Mouse (Mus musculus): ENCODE data around the gene Ptpn1.

Ptpn1 gene

DNA sequence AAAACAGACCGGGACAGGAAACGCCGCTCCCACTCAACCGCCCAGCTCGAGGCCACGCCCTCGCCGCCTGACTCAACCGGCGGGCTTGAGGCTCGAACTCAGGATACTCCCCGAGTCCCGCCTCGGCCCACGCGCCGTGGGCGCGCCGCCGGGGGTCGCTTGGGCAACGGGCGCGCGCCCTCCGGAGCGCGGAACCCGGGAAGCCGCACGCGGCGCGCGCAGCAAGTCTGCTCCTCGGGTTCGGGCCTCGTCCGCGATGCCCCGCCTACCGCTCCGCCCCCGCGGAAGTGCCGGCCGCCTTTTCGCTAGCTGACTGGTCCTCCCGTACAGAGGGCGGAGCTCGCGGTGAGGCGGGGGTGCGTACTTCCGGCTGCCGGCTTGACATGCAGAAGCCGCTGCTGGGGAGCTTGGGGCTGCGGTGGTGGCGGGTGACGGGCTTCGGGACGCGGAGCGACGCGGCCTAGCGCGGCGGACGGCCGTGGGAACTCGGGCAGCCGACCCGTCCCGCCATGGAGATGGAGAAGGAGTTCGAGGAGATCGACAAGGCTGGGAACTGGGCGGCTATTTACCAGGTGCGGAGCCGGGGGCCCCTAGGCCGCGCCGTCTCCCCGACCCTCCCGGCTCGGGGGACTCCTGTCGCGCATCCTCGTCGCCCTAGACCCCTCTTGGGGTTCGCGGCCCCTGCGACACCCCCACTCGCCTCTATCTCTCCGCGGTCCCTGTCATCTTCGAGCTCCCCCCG, at the start of gene Ptpn1:
TSS of gene Ptpn1 (plus strand) at position 73 of the 742 bp plus-strand sequence.
- peak; percentile 97 for DNase-seq

DNA sequence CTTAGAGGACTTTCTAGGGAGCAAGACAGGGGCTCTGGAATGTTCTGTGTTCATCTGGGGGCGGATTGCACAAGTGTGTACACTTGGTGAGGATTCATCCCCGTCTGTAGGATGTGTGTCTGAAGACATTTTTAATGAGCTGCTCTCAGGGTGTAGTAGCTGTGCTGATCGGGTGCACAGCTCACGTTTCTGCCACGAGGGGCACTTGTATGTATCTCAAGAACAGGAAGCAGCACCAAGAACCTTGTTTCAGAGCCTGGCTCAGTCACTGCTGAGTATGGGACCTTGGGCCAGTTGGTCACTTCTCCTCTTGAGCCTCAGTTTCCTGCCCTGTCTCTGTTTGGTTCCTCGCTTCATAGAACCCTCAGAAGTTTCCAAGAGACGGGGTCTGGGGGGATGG, 45.4 kb upstream of the Ptpn1 start:
- DNase-seq, result no peak

DNA sequence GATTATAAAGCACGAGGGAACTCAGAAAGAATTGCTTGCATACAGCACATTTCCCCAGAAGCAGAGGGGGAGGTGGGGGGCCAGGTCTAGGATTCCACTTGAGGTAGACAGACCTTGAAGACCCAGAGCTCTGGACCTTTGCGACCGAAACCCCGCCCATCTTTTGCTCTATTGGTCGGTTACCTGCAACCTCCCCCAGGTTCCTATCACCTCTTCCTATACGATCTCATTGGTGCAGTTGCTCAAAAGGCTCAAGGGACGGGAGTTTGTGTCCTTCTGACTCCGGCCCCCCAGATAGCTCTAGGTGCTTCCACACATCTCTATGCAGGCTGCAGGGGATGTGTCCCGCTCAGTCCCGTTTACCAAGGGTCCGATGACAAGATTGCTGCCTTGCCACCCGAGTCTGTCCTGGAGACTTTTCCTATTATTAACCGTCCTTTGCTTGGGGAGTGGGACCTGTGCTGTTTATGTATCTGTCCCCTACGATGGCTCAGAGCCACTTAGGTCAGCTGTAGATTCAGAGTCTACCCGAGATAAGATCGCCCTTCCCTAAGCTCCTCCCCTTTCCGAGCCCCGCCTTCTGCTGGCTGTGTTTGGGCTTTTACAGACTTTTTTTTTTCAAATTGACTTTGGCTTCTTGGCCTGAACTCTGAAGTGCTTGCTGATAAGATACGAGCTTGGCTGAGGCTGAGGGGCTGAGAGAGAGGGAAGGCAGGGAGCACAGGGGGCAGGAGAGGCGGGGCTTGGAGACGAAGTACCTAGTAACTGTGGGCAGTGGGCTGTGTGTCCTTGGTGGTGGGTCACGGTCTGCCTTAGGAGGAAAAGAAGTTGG, 44.1 kb upstream of the Ptpn1 start:
- peak; percentile 37 for DNase-seq

DNA sequence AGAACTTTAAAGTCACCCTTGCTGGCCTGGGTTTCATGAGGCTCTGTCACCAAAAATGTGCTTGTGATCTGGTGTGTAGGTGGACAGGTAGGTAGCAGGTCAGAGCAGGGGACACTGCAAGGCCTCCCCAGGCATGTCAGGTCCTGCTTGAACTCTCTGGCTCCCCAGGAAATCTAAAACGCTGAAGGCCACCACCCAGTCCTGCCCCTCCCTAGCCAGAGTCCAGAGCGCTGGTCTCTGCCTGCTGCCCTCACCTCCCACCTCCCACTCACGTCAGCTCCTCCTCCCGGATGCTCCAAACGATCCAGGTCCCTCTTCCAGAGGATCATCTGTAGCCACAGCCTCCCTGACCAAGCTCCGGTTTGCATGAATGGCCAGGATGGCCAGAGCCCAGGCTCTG, 43.0 kb upstream of the Ptpn1 start:
- no peak for DNase-seq

DNA sequence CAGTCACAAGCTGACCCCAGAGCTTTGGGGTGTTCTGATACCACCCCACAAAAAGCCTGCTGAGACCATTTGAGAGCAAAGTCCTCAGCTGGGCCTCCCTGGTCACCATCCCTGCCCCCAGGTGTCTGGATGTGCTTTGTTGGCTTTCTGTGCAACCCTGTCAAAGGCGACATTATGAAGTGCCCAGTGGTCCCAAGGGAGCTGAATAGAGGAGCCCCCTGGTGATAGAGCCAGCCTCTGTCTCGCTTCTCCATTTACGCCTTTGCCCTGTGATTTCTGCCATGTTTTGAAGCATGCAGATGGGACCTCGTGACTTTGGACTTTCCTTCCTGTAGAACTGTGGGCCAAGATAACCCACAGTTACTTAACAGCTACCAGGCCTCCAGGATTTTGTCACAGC, 42.0 kb upstream of the Ptpn1 start:
- no peak for DNase-seq

DNA sequence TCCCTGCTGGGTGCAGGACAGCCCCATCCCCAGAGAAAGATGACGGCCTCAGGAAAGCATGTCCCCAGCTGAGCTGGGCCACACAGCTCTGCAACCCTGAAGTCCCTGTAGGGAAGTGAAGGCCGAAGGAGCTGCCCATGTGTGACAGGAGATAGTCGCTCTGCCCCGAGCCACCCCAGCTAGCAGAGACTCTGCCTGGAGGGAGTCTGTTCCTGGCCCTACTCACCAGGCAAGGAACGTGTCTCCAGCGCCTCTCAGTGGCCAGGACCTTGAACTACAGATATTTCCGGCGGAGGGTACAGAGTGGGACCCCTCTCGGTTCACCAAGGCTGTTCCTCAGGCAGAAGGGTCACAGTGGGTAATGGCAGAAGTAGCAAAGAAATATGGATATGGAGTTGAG, 39.9 kb upstream of the Ptpn1 start:
- DNase-seq, result peak; percentile 65

DNA sequence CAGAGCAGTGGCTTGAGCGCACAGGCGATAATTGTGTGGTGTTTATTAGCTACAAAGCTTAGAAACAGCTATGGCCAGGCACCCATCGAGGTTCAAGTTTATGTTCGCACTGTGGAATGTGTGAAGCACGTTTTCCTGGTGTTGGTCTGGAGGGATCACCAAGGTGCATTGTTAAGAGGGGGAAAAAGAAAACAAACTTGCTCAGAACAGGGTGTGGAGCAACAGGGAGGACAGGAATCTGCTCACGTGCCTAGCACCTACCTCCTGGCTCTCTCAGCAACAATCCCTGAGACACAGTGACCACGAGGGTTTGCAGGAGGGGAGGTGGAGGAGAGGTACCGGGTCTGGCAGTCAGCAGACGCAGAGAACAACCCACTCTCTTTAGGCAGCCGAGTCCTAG, 38.2 kb upstream of the Ptpn1 start:
- DNase-seq, result no peak

DNA sequence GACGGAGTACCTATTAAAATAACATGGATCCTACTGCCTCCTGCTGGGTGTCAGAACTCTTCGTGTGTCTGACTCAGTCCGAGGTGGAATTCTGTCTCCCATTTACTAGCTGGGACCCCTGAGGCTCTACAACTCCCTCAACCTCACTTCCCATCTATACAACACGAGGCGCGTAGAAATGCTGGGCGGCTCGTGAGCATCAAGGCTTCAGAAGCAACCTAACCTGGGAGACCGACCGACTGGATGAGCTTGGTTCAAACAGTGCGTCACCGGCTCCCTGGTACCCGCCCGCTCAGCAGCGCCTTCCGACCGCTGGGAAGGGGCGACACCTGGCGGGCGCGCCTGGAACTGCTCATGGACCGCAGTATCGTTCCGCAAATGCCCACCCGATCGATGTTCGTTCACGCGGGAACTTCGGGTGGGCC, 36.9 kb upstream of the Ptpn1 start:
- peak; percentile 86 for DNase-seq

DNA sequence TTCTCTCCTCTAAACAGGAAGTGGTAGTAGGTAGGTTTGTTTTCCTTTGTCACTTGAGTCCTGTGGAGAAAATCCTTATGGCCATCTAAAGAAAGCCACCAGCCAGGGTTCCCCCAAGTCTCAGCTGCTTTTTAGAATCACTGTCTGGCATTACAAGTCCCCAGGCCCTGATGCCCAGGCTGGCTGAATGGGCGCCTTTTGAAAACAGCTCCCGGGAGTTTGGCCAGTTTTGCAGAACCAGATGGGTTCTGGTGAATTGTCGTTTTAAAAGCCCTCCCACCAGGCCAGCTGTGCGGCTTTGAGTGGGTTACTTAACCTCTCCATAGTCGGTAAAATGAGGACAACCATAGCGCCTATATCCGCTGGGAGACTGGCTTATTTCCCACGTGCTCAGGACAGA, 34.0 kb upstream of the Ptpn1 start:
- no peak for DNase-seq

DNA sequence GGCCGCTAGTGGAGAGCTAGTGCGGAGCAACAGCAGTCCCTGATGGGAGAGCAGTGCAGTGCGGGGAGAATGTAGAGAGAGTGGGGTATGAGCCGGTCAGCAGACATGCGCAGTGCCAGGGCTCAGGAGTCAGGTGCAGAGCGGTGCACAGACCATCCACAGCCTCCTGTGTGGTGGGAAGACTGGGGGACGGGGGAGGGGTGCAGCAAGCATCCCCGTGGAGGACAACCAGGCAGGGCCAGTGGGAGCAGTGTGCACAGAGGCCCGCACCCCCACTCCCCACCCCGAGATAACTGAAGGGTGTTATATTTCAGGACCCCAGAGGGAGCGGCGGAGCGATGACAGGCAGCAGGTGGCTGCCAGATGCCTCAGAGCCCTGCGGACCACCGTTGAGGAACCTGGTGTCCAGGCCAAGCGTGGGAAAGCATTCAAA, 31.9 kb upstream of the Ptpn1 start:
- DNase-seq, result peak; percentile 64

DNA sequence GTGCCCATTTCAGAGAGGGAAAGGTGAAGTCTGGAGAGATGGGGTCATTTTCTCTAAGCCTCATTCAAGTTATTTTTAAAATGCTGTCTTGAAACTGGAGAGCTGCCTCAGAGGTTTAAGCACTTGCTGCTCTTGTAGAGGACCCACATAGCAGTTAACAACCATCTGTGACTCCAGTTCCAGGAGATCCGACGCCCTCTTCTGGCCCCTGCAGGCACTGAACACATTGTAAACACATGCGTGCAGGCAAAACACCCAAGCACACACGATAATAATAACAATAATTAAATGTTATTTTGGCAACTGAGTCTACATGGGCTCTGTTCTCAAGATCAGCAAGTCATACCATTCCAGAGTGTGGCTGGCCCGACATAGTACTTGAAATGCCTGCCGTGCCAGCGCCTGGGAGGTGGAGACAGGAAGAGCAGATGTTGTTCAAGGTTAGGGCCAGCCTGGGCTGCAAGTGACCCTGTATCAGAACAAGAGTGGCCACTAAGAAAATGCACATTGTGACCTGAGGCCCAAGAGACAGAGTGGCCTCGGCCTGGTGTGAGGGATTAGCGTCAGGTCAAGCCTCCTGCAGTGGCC, 29.6 kb upstream of the Ptpn1 start:
- DNase-seq, result no peak

DNA sequence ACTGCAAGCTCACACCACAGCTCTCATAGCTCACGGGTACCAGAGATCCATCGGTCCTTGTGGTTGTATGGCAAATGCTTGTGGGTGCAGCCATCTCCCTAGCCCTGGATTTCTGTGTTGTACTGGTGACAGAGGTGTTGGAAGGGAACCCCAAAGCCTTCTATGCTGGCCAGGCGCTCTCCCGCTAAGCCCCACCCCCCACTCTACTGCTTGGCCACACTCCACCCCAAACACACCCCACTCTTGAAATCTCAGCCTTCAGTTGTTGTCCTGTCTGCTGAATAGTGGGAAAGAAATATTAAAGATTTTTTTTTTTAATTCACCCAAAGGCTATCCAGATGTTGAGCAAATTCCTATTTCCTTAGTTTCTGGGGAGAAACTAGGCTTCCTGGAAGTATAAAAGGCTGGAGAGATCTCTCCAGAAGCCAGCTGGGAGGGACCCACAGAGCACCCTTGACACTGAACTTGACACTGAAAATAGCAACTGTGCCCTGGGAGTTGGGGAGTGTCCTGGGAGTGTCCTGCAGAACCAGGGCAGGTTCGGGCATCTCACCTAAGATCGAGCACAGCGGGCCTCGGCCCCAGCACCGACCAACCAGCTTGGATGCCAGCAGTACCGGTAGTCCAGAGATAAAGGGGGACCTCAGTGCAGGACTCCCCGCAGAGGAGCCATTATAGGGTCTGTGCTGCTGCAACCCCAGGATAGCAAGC, 28.5 kb upstream of the Ptpn1 start:
- no peak for DNase-seq

DNA sequence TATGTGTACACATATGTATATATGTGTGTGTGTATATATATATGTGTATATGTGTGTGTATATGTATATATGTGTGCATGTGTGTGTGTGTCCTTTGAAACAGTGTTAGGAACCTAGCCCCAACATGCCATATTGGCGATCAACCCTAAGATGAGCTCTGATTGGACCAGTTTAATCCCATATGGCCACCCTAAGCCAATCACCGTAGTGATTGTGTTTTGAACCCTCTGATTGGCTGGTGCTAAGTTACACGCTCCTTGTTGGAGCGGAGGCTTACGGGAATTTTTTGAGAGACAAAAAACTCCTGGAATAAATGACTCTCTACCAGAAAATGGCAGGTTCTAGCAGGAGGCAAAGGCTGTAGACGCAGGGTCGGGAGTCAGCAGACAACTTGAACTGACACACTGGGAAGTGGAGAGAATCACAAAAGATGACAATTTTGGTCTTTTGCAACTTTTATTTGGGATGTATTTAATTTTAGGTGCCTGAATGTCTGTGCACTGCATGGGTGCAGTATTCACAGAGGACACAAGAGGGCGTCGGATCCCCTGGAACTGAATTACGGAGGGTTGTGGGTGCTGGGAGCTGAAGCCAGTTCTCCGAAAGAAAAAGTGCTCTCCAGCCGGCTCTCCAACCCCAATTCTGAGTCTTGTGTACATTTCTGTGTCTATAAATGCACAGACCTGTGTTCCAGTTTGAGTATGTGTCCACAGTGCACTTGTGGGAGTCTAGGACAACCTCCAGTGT, 27.1 kb upstream of the Ptpn1 start:
- DNase-seq, result no peak

DNA sequence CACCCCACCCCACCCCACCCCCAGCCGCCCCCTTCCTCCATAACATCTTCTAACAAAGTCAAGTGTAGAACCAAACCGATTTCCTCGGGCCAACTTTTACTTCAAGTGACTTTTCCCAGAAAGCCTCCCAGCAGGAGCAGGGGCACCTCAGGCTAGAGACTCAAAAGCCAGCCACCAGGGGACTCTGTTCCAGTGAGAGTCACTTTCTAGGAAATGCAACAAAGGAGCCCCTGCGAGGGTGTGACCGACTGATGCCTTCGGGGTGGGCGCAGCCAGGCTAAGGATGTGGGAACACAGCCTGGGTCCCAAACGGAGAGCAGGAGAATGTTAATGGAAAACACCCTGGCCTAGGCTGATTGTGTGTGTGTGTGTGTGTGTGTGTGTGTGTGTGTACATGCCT, 26.3 kb upstream of the Ptpn1 start:
- DNase-seq, result no peak

DNA sequence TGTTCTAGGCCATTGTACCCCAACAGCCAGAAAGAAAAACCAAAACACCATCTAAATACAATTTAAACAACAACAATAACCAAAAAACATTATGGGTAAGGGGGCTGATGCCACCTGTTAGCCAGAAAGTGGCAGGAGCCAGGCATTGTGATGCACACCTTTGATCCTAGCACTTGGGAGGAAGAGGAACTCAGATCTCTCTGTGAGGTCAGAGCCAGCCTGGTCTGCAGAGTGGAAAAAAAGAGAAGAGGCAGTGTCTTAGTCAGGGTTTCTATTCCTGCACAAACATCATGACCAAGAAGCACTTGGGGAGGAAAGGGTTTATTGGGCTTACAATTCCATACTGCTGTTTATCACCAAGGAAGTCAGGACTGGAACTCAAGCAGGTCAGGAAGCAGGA, 25.1 kb upstream of the Ptpn1 start:
- DNase-seq, result no peak

DNA sequence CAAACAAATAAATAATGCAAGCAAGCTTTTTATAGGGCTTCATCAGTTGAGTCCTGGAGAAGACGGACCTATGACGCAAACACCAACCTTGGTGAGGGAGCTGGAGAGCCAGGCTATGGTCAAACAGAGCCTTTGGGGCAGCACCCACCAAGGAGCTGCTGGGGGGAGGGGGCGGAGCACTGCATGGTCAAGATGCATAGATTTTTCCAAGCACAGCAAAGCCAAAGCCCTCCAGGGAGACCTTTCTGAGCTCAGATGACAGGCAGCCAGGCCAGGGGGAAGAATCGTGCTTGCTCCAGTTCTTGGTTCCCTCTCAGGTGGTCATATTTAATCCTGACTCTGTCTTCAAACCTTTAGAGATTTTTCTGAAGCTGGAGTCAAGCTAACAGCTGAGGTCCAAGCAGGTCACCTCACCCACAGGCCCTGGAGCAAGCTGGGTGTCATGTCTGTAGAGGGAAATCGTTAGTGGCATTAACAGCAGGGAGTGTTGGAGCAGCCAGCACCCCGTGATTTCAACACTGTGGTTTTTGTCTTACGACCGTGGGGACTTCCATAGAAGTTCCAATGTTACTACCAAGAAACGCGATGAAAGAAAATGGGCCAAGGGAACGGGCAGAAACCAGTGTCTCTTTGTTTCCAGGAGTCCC, 22.2 kb upstream of the Ptpn1 start:
- no peak for DNase-seq

DNA sequence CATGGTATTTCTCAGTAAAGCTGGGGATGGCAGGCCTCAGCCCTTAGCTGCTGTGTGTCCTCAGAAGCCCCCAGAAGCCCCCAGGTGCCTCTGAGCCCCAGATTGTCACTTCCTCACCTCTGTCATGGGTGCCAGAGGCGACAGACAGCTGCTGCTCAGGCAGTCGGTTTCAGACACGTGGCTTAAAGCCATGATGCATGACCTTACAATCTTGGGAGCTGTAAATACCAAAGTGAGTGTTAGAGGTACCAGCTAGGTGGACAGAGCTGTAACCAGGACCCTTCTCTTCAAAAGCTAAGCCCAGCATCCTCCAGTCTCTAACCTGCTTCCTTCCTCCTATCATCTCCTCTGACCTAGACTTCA, 21.7 kb upstream of the Ptpn1 start:
- no peak for DNase-seq

DNA sequence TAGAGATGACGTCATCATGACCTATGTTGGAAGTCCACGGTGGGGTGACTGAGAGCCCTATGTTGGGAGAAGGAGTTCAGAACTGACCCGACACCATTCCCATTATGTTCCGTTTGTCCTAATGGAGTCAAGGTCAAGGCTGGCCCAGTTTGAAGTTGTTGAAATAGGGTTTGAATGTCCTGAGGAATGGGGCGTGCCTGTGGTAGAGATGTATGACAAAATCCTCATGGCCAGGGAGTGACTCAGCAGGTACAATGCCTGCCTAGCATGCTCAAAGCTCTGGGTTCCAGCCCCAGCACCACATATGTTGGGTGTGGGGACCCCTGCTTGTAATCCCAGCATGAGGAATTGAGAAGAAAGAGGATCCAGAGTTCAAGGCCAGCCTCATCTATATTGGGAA, 20.3 kb upstream of the Ptpn1 start:
- no peak for DNase-seq

DNA sequence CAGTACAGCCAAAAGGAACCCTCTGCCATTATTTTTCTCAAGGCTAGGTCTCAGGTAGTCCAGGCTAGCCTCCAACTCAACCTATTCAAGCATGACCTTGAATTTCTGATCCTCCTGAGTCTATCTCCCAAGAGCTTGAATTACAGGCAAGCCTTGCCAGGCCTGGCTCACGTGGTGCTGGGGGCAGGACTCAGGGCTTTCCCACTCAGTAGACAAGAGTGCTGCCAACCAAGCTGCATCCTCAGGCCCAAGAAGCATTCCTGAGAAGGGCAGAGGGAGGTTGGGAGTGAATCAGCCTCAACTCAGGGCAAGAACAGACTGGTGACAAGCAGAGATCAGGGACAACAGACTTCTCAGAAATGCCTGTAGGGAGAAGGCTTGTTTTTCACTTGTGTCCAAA, 12.8 kb upstream of the Ptpn1 start:
- DNase-seq, result no peak

DNA sequence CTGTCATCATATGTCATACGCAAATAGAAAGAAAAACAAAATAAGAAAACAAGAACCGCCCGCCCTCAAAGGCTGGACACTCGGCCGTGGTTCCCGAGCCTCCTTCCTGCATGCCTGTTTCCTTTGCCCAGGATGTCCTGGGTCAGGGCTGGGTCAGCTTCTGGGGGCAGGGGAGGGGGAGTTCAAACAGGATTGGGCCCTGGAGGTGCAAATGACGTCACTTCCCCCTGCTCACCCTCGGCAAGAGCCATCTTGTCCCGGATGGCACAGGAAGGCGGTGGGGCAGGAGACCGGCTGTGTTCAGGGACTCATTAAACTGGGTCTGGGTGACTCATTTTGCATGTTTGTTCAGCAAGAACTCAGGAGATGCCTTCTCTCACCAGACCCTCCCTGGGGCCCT, 11.8 kb upstream of the Ptpn1 start:
- peak; percentile 18 for DNase-seq

DNA sequence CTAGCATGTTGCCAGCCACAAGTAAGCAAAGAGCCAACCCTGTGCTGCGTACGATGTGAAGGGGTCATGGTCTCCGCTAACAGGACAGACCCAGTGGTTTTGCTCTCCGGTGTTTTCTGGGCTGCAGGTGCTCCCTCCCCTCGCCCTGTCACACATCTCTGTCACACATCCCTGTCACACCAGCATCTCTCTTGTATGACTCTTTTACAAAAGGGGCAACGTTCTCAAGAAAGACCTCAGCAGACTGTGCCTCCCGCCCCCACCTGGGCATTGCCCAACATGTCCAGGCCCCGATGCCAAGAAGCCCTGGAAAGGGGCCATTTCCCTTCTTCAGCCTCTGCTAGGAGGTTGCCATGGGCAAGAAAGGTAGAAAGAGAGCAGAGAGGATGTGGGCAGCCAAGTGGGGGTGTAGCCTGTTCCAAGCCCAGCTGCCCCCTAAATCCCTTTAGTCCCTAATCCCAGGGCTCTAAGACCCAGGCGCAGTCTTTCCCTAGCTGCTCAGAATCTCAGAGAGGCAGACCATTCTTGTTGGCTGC, 10.8 kb upstream of the Ptpn1 start:
- DNase-seq, result no peak

DNA sequence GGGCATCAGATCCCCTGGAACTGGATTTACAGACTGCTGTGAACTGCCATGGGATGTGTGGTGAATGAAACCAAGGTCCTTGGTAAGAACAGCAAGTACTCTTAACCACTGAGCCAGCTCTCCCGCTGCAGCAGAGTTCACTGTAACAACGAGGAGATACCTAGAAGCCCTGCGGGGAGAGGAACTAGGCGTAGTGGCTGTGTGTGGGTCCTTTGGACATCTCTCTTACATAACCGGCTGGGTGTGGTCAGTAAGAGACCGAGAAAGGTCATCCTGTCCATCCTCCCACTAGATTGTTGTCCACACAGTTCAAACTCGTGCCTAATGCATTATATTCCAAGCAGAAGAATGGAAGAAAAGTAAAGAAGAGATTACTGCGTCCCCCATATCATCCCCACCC, 10.0 kb upstream of the Ptpn1 start:
- DNase-seq, result no peak
